Mouse (Mus musculus) c-Kit-negative CD71-positive TER-119-positive erythroid progenitor cells, embryonic 14.5 days (primary cell): ENCODE measurements around the gene Runx1.

ENCODE experiments used
- DNase-seq: peaks from one replicate; pipeline ENCODE4 v3.0.0-alpha.2; 2013; ENCODE audit warnings: low read depth, low spot score

Runx1 gene

GRCm38 (mm10) chr16:92656750-92657149 lies 169.2 kb downstream of the Runx1 start:
- no peak for DNase-seq

- no peak for DNase-seq
These were observed 171.5 kb downstream of the Runx1 start for GRCm38 (mm10) chr16:92654294-92654950.

GRCm38 (mm10) chr16:92653816-92654215 lies 172.1 kb downstream of the Runx1 start:
- DNase-seq = no peak

GRCm38 (mm10) chr16:92651256-92651655 lies 174.7 kb downstream of the Runx1 start:
- no peak for DNase-seq

- no peak for DNase-seq
These were observed 179.8 kb downstream of the Runx1 start for GRCm38 (mm10) chr16:92646153-92646552.

- no peak for DNase-seq
These were observed 180.4 kb downstream of the Runx1 start for GRCm38 (mm10) chr16:92645423-92646115.

- DNase-seq = no peak
These were observed 181.1 kb downstream of the Runx1 start for GRCm38 (mm10) chr16:92644718-92645422.

- no peak for DNase-seq
These were observed 181.6 kb downstream of the Runx1 start for GRCm38 (mm10) chr16:92644315-92644714.

GRCm38 (mm10) chr16:92642283-92642682 lies 183.7 kb downstream of the Runx1 start:
- DNase-seq = no peak

GRCm38 (mm10) chr16:92641053-92641452 lies 184.9 kb downstream of the Runx1 start:
- DNase-seq = no peak

GRCm38 (mm10) chr16:92639093-92639492 lies 186.9 kb downstream of the Runx1 start:
- DNase-seq = no peak

- no peak for DNase-seq
These were observed 188.9 kb downstream of the Runx1 start for GRCm38 (mm10) chr16:92637033-92637432.

GRCm38 (mm10) chr16:92632115-92632763 lies 193.7 kb downstream of the Runx1 start:
- no peak for DNase-seq

GRCm38 (mm10) chr16:92631637-92632036 lies 194.3 kb downstream of the Runx1 start:
- no peak for DNase-seq

- DNase-seq = no peak
These were observed 195.0 kb downstream of the Runx1 start for GRCm38 (mm10) chr16:92630950-92631349.

GRCm38 (mm10) chr16:92629829-92630228 lies 196.1 kb downstream of the Runx1 start:
- DNase-seq = no peak

- no peak for DNase-seq
These were observed 198.7 kb downstream of the Runx1 start for GRCm38 (mm10) chr16:92627262-92627661.

- DNase-seq = no peak
These were observed 202.0 kb downstream of the Runx1 start for GRCm38 (mm10) chr16:92623953-92624352.

GRCm38 (mm10) chr16:92621859-92622258 lies 204.1 kb downstream of the Runx1 start:
- no peak for DNase-seq

- DNase-seq = no peak
These were observed 205.0 kb downstream of the Runx1 start for GRCm38 (mm10) chr16:92620841-92621518.

- DNase-seq = no peak
These were observed 209.1 kb downstream of the Runx1 start for GRCm38 (mm10) chr16:92616839-92617238.
